Mouse (Mus musculus) kidney, embryonic 15.5 days (tissue): Measurements from ENCODE around the gene Stk10. TPM values are rescaled to one million over a fixed set of nuclear protein-coding genes. Genes with fewer than 3 reads are reported as not detected.
A peak's percentile ranks its signal among the peaks of the same experiment; 100 is the strongest.

Experiments used
- ATAC-seq: fragments of 200-750 bp; cut with Nextera tagmentation; replicated peaks from 2 replicates; pipeline ENCODE4 v1.8.0; 2017; ENCODE audit warnings: moderate TSS enrichment; ENCODE audit not compliant: low FRiP score
- H3K27ac ChIP-seq: fragments of 300-500 bp; sonication (generic); 2 replicates; pipeline ENCODE4 v1.5.1; 2015; ENCODE audit warnings: mild to moderate bottlenecking, inconsistent platforms
- H3K27me3 ChIP-seq: fragments of 300-500 bp; sonication (generic); 2 replicates; pipeline ENCODE4 v1.6.1; 2015; ENCODE audit warnings: inconsistent platforms
- H3K36me3 ChIP-seq: fragments of 300-500 bp; sonication (generic); 2 replicates; pipeline ENCODE4 v1.6.1; 2015; ENCODE audit warnings: inconsistent platforms
- H3K4me1 ChIP-seq: fragments of 300-500 bp; sonication (generic); 2 replicates; pipeline ENCODE4 v1.6.1; 2015; ENCODE audit warnings: inconsistent platforms
- H3K4me2 ChIP-seq: fragments of 300-500 bp; sonication (generic); 2 replicates; pipeline ENCODE4 v1.6.1; 2015; ENCODE audit warnings: moderate library complexity, mild to moderate bottlenecking, inconsistent platforms
- H3K4me3 ChIP-seq: fragments of 300-500 bp; sonication (generic); replicated peaks from 2 replicates; pipeline ENCODE4 v1.5.1; 2015; ENCODE audit warnings: mild to moderate bottlenecking, inconsistent platforms
- H3K9ac ChIP-seq: fragments of 300-500 bp; sonication (generic); 2 replicates; pipeline ENCODE4 v1.6.1; 2015; ENCODE audit warnings: mild to moderate bottlenecking, inconsistent platforms
- H3K9me3 ChIP-seq: fragments of 300-500 bp; sonication (generic); replicated peaks from 2 replicates; pipeline ENCODE4 v1.6.1; 2016; ENCODE audit warnings: inconsistent platforms
- WGBS: fragments of 180-500 bp; shearing (Covaris S2); methylation state at CpG from one replicate; pipeline ENCODE4 v1.1.7; 2015; ENCODE audit warnings: mixed read lengths; 5-methylcytosine and 5-hydroxymethylcytosine counted together
- polyA plus RNA-seq: library from polyadenylated mRNA; unstranded; fragments of >200 nt; fragmentation: Nextera tagmentation; extraction: Ambion mirVana; gene quantifications from 2 replicates; pipeline ENCODE4 v1.2.1, GENCODE M21; 2015

Gene Stk10
- polyA plus RNA-seq, 1 experiment from 2014 or later: 5.4 TPM

DNA sequence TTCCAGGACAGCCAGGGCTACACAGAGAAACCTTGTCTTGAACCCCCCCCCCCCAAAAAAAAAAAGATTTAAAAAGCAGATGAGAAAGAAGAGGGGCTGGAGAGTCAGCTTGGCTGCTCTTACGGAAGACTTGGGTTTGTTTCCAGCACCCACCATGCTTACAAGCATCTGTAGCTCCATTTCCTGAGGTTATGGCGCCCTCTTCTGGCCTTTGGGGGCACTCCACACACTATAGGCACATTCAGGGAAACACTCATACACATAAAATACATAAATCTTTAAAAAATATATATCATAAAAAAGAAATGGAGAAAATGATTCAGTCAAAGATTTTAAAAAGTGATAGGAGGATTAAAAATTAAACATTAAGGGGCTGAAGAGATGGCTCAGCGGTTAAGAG is 100.4 kb downstream of the Stk10 start:
- ATAC-seq: no peak
- Histone ChIP-seq H3K27ac (no peak overlapping the region), H3K9ac (no peak overlapping the region), H3K4me2 (no peak overlapping the region), H3K4me1 (no peaks in the 10 kb centered on the region), H3K4me3 (no peak overlapping the region), H3K36me3 (no peaks in the 10 kb centered on the region), H3K9me3 (no peaks in the 10 kb centered on the region; the same call in 1 of the 2 replicates), H3K27me3 (no peaks in the 10 kb centered on the region)
- WGBS: 72% methylated on average over 3 of the region's 3 CpGs

DNA sequence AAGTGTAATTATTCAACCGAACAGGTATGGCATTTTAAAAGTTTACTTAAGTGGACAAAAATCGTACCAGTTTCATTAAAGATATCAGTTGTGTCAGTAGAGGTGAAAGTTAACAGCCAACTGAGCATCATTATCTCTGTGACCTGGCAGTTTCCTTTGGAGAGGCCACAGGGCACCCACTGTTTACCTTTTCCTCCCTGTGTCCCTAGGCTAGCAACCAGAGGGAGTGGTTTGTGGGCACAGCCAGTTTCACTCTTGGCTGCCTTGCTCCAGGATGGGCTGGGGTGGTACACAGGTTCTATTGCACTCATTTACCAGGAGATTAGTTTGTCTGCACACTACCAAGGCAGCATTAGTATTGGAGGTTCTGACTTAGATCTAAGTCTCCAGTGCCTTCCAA is 101.0 kb downstream of the Stk10 start:
- no peak overlapping the region for H3K4me3 ChIP-seq
- H3K27ac ChIP-seq: no peak overlapping the region
- 75% methylated on average over 2 of the region's 2 CpGs for WGBS
- H3K36me3 ChIP-seq: no peaks in the 10 kb centered on the region
- H3K9ac ChIP-seq: no peak overlapping the region
- no peaks in the 10 kb centered on the region for H3K4me1 ChIP-seq
- no peaks in the 10 kb centered on the region for H3K27me3 ChIP-seq
- H3K4me2 ChIP-seq: no peak overlapping the region
- no peak for ATAC-seq
- no peaks in the 10 kb centered on the region; the same call in 1 of the 2 replicates for H3K9me3 ChIP-seq

DNA sequence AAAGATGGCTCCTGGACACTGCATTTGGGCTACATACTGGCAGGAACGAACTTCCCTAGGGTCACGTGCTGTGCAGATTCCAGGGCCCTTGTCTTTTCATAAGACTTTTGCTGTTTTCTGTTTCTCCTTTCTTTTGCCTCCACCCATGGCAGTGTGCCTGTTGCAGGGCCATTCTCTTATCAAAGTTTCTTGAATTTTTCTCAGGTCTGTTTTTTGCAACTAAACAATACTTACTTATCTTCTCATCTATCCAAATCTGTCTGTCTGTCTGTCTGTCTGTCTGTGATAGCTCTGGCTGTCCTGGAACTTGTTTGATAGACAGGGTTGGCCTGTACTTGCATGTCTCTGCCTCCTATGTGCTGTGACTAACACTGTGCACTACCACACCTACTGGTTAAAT is 101.7 kb downstream of the Stk10 start:
- no peaks in the 10 kb centered on the region for H3K4me1 ChIP-seq
- no peak for ATAC-seq
- H3K36me3 ChIP-seq: no peaks in the 10 kb centered on the region
- H3K27me3 ChIP-seq: no peaks in the 10 kb centered on the region
- H3K9me3 ChIP-seq: no peaks in the 10 kb centered on the region
- H3K27ac ChIP-seq: no peak overlapping the region
- no peak overlapping the region for H3K9ac ChIP-seq
- 77% methylated on average over 2 of the region's 2 CpGs for WGBS
- no peak overlapping the region for H3K4me2 ChIP-seq
- H3K4me3 ChIP-seq: no peak overlapping the region

DNA sequence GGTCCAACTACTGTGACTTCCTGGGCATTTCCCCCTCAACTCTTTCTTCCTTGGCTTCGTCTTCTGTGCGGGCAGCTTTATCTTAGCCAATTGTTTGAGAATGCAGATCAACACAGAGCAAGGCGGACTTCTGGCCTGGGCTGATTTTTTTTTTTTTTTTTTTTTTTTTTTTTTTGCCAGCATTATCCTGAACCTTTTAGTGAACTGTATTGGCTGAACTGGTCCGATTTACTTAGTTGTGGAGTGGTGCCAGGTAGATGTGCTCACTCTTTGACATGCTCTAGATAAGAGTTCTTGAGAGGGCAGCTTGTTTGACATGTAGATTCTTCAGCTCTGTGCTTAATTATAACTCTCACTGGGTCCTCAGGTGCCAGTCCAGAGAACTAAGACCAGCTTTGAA is 103.2 kb downstream of the Stk10 start:
- Histone ChIP-seq H3K4me2 (no peak overlapping the region), H3K27ac (no peak overlapping the region), H3K4me3 (no peak overlapping the region), H3K27me3 (no peaks in the 10 kb centered on the region), H3K4me1 (peaks cover 6% of the 10 kb centered on the region), H3K9me3 (no peaks in the 10 kb centered on the region), H3K36me3 (no peaks in the 10 kb centered on the region), H3K9ac (no peak overlapping the region)
- WGBS: 79% methylated on average over 4 of the region's 4 CpGs
- no peak for ATAC-seq

DNA sequence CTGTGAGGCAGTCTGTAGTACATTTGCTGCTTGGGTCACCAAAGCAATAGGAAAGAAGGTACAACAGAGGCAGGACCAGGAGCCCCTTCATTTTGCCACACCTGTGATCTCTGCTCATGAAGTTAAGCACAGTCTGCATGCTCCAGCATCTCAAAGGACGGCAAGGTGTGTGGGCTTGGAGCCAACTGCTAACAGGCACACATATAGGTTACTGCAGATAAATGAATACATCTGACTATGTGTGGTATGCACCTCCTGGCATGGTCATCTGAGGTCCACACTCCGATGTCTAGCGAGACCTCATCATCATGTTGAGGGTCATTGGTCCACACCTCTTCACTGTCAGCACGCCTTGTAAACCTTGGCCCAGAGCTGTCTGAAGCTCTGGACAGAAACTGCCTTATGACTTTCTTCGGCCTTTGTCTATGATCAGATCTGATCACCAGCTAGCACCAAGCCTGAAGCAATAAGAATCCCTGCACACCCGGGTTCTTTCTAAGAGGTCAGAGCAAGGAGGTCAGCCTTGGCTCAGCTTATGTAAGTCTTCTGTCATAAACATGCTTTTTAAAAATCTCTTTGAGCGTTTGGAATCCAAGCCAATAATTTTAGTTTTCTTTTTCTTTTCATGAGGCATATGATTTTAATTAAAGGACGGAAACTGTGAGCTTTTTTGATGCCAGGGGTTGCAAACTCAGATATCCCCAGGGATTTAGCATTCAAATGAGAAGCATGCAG is 105.6 kb downstream of the Stk10 start:
- Histone ChIP-seq H3K4me1 (peaks cover 14% of the 10 kb centered on the region), H3K9me3 (no peaks in the 10 kb centered on the region), H3K36me3 (no peaks in the 10 kb centered on the region), H3K27ac (no peak overlapping the region), H3K4me2 (no peak overlapping the region), H3K4me3 (no peak overlapping the region), H3K27me3 (no peaks in the 10 kb centered on the region), H3K9ac (no peak overlapping the region)
- 82% methylated on average over 8 of the region's 8 CpGs for WGBS
- no peak for ATAC-seq

DNA sequence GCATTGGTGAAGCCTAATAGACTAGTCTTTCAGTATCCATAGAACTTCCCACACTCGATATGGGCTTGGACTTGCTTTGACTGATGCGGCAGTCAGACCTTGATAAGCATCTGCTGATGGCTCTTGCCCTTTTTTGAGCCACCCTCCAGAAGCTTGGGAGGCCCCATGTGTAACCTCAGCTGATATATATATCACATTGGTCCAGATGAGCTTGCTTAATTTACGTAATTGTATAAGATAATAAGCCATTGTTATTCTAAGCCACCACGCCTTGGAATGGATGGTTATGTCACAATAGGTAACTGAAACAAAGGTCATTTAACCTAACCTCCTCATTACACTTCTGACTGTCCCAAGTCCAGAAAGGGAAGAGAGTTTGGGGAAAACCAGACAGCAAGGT is 107.5 kb downstream of the Stk10 start:
- Histone ChIP-seq H3K27ac (no peak overlapping the region), H3K4me1 (peaks cover 24% of the 10 kb centered on the region), H3K27me3 (no peaks in the 10 kb centered on the region), H3K9ac (no peak overlapping the region), H3K4me2 (0 out of 2 replicates have a peak overlapping the region, but pooled peaks have one; percentile 79), H3K36me3 (no peaks in the 10 kb centered on the region), H3K4me3 (no peak overlapping the region), H3K9me3 (no peaks in the 10 kb centered on the region)
- 86% methylated on average over 4 of the region's 4 CpGs for WGBS
- ATAC-seq: no peak

DNA sequence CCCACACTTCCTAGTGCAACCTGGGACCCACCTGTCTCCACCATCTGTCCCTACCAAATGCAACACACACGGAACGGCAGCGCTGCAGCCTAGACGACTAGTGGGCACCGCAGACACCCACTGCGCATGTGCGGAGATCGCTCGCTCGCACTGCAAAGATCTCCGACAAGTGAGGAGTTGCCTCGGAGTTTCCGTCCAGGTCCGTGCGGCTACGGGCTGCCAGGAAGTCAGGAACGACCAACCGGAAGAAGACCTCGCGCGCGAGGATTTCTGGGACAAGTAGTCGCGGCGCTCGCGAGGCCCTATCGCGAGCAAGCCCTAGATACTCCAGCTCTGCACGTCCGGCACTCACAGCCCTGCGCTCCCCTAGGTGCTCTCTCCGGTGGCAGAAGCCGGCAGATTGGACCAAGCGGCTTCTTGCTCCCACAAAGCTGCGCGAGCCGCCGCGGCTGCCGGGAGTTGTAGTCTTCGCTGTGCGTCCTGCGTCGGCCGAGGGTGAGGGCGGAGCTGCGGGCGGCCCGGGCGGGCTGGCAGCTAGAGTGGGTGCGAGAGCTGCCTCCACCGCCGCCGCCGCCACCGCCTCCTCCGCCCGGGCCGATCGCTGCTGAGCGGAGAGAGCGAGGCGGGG is 109.3 kb downstream of the Stk10 start, which contains the start of gene Fbxw11:
Fbxw11 (plus strand) TSS at position 476 of the 628 bp plus-strand sequence.
- H3K9ac ChIP-seq: peak within 1 kb of the TSS; percentile 85
- peak; percentile 95 for ATAC-seq

DNA sequence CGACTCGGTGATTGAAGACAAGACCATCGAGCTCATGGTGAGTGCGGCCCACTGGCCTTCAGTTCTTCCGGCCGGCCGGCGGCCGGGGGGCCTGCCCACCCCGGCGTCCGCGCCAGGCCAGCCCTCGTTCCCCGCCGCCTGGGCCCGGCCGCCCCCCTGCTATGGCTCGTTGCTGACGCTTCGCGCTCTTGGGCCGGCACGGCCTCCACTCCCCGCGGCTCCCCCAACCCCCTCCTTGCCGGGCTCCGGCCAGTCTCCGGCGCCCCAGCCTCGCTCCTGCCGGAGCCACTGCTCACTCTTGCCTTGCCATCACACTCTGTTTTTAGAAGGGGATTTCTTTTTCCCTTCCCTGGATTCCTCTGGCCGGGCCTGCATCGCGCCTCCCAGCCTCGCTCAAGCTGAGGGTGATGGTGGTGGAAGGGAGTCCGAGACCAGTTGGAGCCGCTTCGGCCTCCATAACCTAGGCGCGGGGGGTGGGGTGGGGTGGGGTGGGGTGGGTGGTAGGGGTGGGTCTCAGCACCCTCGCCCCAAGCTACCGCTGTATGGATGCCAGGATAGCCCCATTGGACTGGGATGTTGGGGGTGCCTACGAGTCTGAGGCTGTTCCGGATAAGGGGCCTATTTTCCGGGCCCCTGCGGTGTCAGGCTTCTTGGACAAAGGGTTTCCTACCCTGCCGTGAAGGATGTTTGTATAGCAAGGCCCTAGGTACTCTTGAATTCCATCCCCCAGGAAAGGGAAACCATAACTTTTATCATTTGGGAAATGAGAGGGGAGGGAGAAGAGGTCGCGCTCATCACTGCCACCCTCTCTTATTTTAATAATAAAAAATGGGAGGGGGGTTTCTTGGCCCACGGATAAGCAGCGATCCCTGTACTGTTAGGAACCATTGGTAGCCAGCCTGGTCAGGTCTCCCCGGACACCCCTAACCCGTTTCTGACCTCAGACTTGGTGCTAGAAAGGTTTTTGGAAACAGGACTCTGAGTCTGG is 110.1 kb downstream of the Stk10 start:
- Histone ChIP-seq H3K4me1 (peaks cover 29% of the 10 kb centered on the region), H3K27ac (peak overlapping the region; percentile 99), H3K36me3 (no peaks in the 10 kb centered on the region), H3K4me3 (peak overlapping the region; percentile 95), H3K4me2 (peak overlapping the region; percentile 79), H3K27me3 (no peaks in the 10 kb centered on the region), H3K9ac (peak overlapping the region; percentile 85), H3K9me3 (no peaks in the 10 kb centered on the region)
- WGBS: under 1% methylated on average over 45 of the region's 54 CpGs
- ATAC-seq: peak; percentile 79

More for the DNA sequence above, 109.3 kb downstream of the Stk10 start, which contains the start of gene Fbxw11:
- Histone ChIP-seq H3K4me3 (peak within 1 kb of the TSS; percentile 95), H3K36me3 (no peaks in the 10 kb centered on the region), H3K27ac (peak within 1 kb of the TSS; percentile 99), H3K4me1 (peaks cover 29% of the 10 kb centered on the region), H3K4me2 (peak within 1 kb of the TSS; percentile 79), H3K27me3 (no peaks in the 10 kb centered on the region), H3K9me3 (no peaks in the 10 kb centered on the region)
- WGBS: under 1% methylated on average over 60 of the region's 64 CpGs

DNA sequence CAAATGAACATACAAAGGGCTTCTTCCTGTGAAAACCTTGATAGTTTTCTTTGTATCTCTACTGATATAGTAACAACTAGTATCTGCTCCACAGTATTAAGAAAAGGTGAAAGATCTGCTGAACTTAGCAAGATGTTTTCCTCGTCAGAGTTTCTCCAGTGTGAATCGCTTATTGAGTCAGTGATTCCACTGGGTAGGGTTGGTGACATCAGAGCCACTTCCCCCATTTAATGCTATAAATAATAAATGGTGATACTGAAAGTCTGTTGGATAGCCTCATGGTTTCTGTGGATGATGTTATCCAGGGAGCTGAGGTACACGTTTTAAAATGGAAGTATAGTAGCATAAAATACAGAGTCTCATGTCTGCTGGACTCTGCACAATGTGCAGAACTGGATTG is 110.9 kb downstream of the Stk10 start:
- ATAC-seq: no peak
- WGBS: 19% methylated on average over 3 of the region's 3 CpGs

DNA sequence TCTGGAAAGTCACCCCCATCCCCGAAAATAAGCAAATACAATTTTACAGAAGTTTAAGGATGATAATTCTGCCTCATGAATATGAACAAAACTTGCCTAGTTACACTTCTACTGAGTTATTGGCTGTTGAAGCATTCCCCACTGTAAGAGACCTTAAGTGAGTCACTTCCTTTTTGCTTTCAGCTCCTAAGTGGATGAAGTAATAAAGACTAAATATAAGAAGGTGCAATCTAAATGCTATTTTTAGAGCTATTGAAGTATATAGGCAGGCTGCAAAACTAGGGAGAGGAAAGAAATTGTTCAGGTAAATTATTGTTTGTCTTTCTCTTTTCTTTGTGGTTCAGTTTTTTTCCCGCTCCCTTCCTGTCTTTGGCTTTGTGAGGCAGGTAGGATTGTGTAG is 114.2 kb downstream of the Stk10 start:
- H3K9me3 ChIP-seq: no peaks in the 10 kb centered on the region
- no peaks in the 10 kb centered on the region for H3K27me3 ChIP-seq
- WGBS: 82% methylated on average over 2 of the region's 2 CpGs
- H3K4me3 ChIP-seq: no peak overlapping the region
- H3K27ac ChIP-seq: no peak overlapping the region
- no peak overlapping the region for H3K9ac ChIP-seq
- H3K4me2 ChIP-seq: no peak overlapping the region
- peaks cover 35% of the 10 kb centered on the region for H3K4me1 ChIP-seq
- no peaks in the 10 kb centered on the region for H3K36me3 ChIP-seq
- no peak for ATAC-seq

More for the DNA sequence above, 110.9 kb downstream of the Stk10 start:
- peak overlapping the region; percentile 85 for H3K9ac ChIP-seq
- H3K36me3 ChIP-seq: no peaks in the 10 kb centered on the region
- H3K27me3 ChIP-seq: no peaks in the 10 kb centered on the region
- peak overlapping the region; percentile 95 for H3K4me3 ChIP-seq
- peak overlapping the region; percentile 99 for H3K27ac ChIP-seq
- peaks cover 29% of the 10 kb centered on the region for H3K4me1 ChIP-seq
- peak overlapping the region; percentile 79 for H3K4me2 ChIP-seq
- H3K9me3 ChIP-seq: no peaks in the 10 kb centered on the region

DNA sequence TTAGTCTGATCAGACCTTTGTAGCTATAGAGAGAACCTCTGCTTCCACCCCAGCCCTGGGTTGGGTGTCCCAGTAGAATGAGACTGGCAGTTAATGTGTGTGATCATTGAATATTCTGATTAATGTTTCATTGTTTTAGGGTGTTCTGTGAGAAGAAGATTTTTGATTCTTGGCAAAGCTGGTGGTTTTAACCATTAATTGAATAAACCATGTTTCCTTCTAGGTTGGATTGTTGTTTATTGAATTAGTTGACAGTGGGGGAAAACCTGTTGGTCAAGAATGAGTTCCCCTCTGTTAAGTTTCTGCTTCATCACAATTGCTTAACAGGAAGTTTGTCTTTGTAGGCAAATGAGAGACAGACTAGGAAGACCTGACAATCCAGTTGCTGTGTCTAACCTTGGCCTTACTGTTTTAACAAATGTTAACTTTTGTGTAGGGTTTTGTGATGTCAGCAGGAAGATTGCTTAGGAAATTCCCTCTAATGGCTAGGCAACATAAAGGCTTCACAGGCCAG is 117.2 kb downstream of the Stk10 start:
- no peaks in the 10 kb centered on the region for H3K36me3 ChIP-seq
- no peak for ATAC-seq
- H3K9ac ChIP-seq: no peak overlapping the region

More for the DNA sequence above, 117.2 kb downstream of the Stk10 start:
- Histone ChIP-seq H3K27ac (peak overlapping the region; percentile 87), H3K4me3 (no peak overlapping the region), H3K4me1 (peaks cover 29% of the 10 kb centered on the region), H3K27me3 (no peaks in the 10 kb centered on the region), H3K4me2 (peak overlapping the region; percentile 35), H3K9me3 (no peaks in the 10 kb centered on the region)
